Mouse (Mus musculus): Measurements from ENCODE around the gene Atg5. TPM values are rescaled to one million over a fixed set of nuclear protein-coding genes. Genes with fewer than 3 reads are reported as not detected.
"Not testable (repeated sequence)": the region's sequence is repeated elsewhere in the genome, so short reads cannot be mapped to it uniquely, and the experiment has no call there.

The Atg5 gene
- polyA plus RNA-seq, 1 experiment from 2014 or later: 26.5 TPM

DNA sequence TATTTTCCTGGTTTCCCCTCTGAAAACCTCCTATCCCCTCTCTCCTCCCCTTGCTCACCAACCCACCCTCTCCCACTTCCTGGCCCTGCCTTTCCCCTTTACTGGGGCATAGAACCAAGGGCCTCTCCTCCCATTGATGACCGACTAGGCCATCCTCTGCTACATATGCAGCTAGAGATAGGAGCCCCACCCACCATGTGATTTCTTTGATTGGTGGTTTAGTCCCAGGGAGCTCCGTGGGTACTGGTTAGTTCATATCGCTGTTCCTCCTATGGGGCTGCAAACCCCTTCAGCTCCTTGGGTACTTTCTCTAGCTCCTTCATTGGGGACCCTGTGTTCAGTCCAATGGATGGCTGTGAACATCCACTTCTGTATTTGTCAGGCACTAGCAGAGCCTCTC lies 64.5 kb downstream of the Atg5 start:
- H3K9me3 ChIP-seq (replicated peaks); H3K9ac ChIP-seq; H3K4me3 ChIP-seq (replicated peaks); H3K27me3 ChIP-seq; H3K36me3 ChIP-seq: not testable (repeated sequence)
- DNase-seq: peak; percentile 72
- ATAC-seq (ENCODE audit: low read depth): peak; percentile 89
- 12% methylated on average over 3 of the region's 3 CpGs for WGBS (ENCODE audit: insufficient replicate concordance)
- H3K27ac ChIP-seq: peak overlapping the region; percentile 75
- peak overlapping the region; percentile 41 for H3K4me2 ChIP-seq
- peaks cover 58% of the 10 kb centered on the region for H3K4me1 ChIP-seq (replicated peaks)

DNA sequence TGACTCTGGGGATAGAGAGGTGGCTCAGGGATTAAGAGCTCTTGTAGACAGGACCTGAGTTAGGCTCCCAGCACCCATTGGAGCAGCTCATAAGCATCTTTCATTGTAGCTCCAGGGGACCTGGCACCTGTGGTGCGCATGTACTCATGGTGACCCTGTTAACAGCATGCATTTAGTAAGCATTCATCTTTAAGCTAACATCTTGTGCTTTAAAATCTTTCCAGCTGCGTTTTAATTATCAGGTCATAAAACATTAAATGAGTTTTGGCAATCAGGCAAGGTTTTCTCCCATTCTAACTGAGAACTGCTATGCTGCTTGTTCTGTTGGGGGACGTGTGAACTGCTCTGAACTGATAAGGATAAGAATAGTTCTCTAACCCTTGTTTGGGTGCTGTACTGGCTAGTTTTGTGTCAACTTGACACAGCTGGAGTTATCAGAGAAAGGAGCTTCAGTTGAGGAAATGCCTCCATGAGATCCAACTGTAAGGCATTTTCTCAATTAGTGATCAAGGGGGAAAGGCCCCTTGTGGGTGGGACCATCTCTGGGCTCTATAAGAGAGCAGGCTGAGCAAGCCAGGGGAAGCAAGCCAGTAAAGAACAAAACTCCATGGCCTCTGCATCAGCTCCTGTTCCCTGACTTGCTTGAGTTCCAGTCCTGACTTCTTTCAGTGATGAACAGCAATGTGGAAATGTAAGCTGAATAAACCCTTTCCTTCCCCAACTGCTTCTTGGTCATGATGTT lies 68.7 kb downstream of the Atg5 start:
- Histone ChIP-seq H3K9ac (peak overlapping the region; percentile 33; the same call in 1 of the 2 replicates), H3K4me2 (peak overlapping the region; percentile 29; the same call in 1 of the 2 replicates), H3K27ac (peak overlapping the region; percentile 80), H3K4me1 (replicated peaks) (peaks cover 79% of the 10 kb centered on the region)
- H3K4me3 ChIP-seq (replicated peaks); H3K9me3 ChIP-seq (replicated peaks); H3K36me3 ChIP-seq; H3K27me3 ChIP-seq: not testable (repeated sequence)
- WGBS (ENCODE audit: insufficient replicate concordance): 34% methylated on average over 3 of the region's 3 CpGs
- DNase-seq (peak; percentile 45), ATAC-seq (ENCODE audit: low read depth) (peak; percentile 83)

DNA sequence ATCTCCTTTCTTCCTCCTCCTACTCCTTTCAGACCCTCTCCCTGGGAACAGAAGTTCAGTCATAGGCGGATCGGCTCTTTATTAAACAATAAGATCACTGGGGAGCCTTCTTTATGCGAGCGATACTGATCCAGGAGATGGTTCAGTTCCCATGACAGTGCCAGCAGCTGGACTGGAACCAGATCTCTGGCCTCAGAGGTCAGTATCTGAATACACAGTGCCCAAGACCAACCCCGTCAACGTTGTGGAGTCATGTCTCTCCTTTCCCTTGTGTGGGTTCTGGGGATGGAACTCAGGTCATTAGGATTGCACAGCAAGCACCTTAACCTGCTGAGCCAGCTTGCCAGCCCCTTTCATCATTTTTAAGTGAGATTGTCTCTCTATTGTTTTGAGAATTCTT lies 70.4 kb downstream of the Atg5 start:
- Histone ChIP-seq H3K4me1 (replicated peaks) (peaks cover 65% of the 10 kb centered on the region), H3K4me2 (no peak overlapping the region), H3K9me3 (replicated peaks) (no peaks in the 10 kb centered on the region), H3K27ac (0 out of 2 replicates have a peak overlapping the region, but pooled peaks have one; percentile 7), H3K4me3 (replicated peaks) (no peak overlapping the region), H3K27me3 (no peaks in the 10 kb centered on the region), H3K36me3 (peaks cover 4% of the 10 kb centered on the region; the same call in 1 of the 2 replicates), H3K9ac (no peak overlapping the region)
- 85% methylated on average over 6 of the region's 6 CpGs for WGBS (ENCODE audit: insufficient replicate concordance)
- ATAC-seq (ENCODE audit: low read depth) (no peak), DNase-seq (no peak)

DNA sequence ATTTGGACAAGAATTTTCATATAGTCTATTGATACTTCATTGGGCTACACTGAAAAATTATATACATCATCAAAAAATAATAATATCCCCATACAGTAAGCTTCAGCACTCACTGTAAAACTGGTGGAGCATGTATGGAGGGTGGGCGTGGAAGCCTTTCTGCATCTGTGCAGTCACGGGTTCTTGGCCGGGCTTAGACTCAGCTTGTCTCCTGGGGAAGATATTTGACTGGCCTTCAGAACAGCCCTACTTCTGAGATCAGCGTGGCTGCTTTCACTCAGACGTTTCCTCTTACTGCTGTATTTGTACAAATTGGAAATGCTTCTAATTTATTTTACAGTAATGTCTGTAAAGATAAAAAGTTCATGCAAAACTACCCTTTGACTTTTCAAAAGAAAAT lies 71.2 kb downstream of the Atg5 start:
- Histone ChIP-seq H3K4me2 (no peak overlapping the region), H3K9ac (no peak overlapping the region), H3K4me1 (replicated peaks) (peaks cover 58% of the 10 kb centered on the region), H3K36me3 (peaks cover 4% of the 10 kb centered on the region; the same call in 1 of the 2 replicates), H3K4me3 (replicated peaks) (no peak overlapping the region), H3K27ac (no peak overlapping the region), H3K27me3 (no peaks in the 10 kb centered on the region), H3K9me3 (replicated peaks) (no peaks in the 10 kb centered on the region)
- DNase-seq (no peak), ATAC-seq (ENCODE audit: low read depth) (no peak)
- WGBS (ENCODE audit: insufficient replicate concordance): 48% methylated on average over 5 of the region's 5 CpGs

DNA sequence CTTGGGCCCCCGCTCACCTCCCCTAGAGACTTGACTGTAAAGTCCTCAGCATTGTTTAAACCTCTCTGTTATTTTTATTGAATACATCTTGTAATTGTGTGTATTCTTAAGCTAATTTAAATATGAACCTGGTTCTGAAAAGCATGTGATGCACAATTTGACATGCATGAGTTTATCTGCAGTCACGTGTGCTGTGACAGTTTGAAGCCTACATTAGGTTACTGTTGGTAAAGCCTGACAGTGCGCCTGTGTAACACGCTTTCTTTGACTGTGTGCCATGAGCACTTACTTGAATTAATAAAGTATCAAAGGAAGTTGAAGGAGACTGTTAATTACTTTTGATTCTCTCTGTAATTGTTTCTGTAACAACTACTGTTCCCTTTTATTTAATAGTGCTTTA lies 72.8 kb downstream of the Atg5 start:
- Histone ChIP-seq H3K27me3 (no peaks in the 10 kb centered on the region), H3K36me3 (peaks cover 4% of the 10 kb centered on the region; the same call in 1 of the 2 replicates), H3K27ac (no peak overlapping the region), H3K4me2 (no peak overlapping the region), H3K9ac (no peak overlapping the region), H3K4me3 (replicated peaks) (no peak overlapping the region), H3K9me3 (replicated peaks) (no peaks in the 10 kb centered on the region), H3K4me1 (replicated peaks) (peaks cover 47% of the 10 kb centered on the region)
- ATAC-seq (ENCODE audit: low read depth): no peak
- 84% methylated on average over 4 of the region's 4 CpGs for WGBS (ENCODE audit: insufficient replicate concordance)
- no peak for DNase-seq

DNA sequence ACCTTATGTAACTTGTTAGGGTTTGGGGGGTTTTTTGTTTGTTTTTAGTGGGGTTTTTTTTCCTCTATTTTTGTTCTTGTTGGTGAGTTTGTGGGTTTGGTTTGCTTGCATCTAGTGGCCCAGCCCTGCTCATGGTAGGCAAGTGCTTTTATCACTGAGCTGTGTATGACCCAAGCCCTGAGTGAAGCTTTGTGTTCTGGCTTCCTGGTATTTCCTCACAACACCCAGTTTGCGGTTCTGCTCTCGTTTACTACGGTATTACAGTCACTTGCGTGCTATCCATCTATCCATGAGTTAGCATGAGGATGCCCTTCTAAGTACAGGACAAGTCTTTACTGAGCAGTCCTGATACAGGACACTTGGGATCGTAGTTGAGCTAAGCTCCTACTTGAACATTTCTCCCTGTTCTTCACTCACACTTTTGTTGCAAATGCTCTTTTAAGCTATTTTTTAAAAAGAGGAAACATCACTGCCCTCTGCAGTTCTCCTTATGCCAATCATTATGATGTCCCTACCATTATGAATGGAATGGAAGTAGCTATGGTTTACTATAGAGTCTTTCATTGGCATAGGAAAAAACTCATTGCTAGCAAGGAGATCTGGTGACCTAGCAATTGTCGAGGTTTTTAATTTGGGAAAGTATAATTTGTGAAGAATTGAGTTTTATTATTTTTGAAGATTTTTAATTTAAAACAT lies 73.8 kb downstream of the Atg5 start:
- 51% methylated on average over 6 of the region's 6 CpGs for WGBS (ENCODE audit: insufficient replicate concordance)
- Histone ChIP-seq H3K4me1 (replicated peaks) (peaks cover 37% of the 10 kb centered on the region), H3K9me3 (replicated peaks) (no peaks in the 10 kb centered on the region), H3K27me3 (no peaks in the 10 kb centered on the region), H3K4me3 (replicated peaks) (no peak overlapping the region), H3K9ac (no peak overlapping the region), H3K27ac (no peak overlapping the region), H3K36me3 (peaks cover 4% of the 10 kb centered on the region; the same call in 1 of the 2 replicates), H3K4me2 (no peak overlapping the region)
- no peak for DNase-seq
- ATAC-seq (ENCODE audit: low read depth): no peak

DNA sequence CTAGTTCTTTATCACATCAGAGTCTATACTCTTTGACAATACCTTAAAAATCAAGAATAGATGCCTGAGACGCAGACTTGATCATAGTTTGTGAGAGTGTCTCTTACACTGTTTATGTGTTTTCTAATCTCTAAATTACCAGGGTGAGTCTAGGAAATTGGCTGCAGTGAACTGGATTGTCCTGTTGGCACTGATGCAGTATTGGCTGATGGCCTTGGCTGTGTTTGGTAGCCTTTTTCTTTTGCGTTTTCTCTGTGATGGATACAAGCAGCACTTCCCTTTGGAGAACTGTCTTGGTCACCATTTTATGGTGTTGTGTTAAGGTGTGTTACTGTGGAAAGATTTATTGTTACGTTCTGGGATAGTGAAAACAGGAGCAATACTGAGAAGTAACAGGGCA lies 75.2 kb downstream of the Atg5 start:
- Histone ChIP-seq H3K27me3 (no peaks in the 10 kb centered on the region), H3K36me3 (peaks cover 4% of the 10 kb centered on the region; the same call in 1 of the 2 replicates), H3K4me3 (replicated peaks) (no peak overlapping the region), H3K4me1 (replicated peaks) (peaks cover 23% of the 10 kb centered on the region), H3K27ac (no peak overlapping the region), H3K4me2 (no peak overlapping the region), H3K9ac (no peak overlapping the region), H3K9me3 (replicated peaks) (no peaks in the 10 kb centered on the region)
- ATAC-seq (ENCODE audit: low read depth) (no peak), DNase-seq (no peak)
- 85% methylated on average over 3 of the region's 3 CpGs for WGBS (ENCODE audit: insufficient replicate concordance)

DNA sequence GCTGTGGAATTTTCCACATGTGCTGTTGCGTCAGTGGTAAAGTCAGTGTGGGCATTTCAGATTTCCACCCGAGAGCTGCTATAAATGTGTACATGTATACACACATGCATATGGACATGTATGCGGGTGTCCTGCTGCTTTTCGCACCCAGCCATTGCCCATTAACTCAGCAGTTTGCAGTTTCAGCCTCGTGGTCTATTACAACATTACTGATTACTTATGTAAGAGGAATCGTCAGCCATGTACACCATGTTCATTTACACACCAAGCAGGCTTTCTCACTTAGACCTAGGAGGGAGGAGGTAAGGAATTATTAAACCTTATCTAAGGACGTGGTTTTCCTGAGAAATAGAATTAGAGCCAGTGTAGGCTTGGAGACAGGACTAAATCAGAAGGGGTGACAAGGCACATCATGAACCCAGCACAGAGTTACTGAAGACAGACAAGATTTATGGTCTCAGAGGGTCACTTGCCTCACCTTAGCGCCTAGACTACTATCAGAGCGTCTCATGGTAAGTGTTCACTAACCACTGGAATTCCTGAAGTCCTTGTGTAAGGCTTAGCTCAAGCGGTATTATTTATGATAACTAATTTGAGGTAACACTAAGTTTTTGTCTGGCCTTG lies 79.5 kb downstream of the Atg5 start:
- Histone ChIP-seq H3K9me3 (replicated peaks) (no peaks in the 10 kb centered on the region), H3K27me3 (no peaks in the 10 kb centered on the region), H3K4me1 (replicated peaks) (0 out of 2 replicates have a peak, but pooled peaks cover 3% of the 10 kb centered on the region), H3K36me3 (peaks cover 4% of the 10 kb centered on the region; the same call in 1 of the 2 replicates), H3K4me3 (replicated peaks) (no peak overlapping the region), H3K9ac (no peak overlapping the region), H3K27ac (no peak overlapping the region), H3K4me2 (no peak overlapping the region)
- no peak for ATAC-seq (ENCODE audit: low read depth)
- WGBS (ENCODE audit: insufficient replicate concordance): 78% methylated on average over 10 of the region's 10 CpGs
- DNase-seq: no peak

DNA sequence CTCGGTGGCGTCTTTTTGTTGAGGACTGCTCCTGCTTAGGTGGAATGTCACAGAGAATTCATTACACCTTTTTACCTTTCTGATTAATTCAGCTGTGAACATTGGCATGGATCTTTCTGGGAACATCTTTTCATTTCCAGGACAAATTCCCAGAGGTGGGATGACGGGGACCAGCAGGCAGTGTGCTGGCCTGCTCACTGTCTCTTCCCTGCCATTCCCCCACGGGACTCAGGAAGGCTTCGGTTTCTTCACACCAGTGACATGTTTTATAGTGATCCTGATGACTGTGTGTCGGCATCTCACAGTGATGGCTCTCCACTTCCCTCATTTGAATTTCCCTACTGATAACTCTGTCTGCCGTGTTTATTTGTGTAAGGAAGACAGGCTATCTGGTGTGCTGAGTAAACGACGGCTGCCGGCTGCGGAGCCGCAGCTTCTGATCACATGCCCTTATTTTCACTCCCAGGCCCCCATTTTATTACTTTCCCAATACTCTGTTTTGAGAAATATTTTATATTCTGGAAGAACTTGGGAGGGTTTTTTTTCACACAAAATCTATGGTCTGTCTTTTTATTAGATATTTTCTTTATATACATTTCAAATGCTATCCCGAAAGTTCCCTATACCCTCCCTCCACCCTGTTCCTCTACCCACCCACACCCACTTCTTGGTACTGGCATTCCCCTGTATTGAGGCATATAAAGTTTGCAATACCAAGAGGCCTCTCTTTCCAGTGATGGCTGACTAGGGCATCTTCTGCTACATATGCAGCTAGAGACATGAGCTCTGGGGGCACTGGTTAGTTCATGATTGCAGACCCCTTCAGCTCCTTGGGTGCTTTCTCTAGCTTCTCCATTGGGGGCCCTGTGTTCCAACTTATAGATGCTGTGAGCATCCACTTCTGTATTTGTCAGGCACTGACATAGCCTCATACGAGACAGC lies 80.6 kb downstream of the Atg5 start:
- H3K4me2 ChIP-seq: no peak overlapping the region
- ATAC-seq (ENCODE audit: low read depth): no peak
- DNase-seq: no peak
- H3K9ac ChIP-seq: no peak overlapping the region
- no peaks in the 10 kb centered on the region for H3K9me3 ChIP-seq (replicated peaks)
- no peak overlapping the region for H3K4me3 ChIP-seq (replicated peaks)
- WGBS (ENCODE audit: insufficient replicate concordance): 72% methylated on average over 14 of the region's 14 CpGs
- H3K36me3 ChIP-seq: no peaks in the 10 kb centered on the region
- H3K4me1 ChIP-seq (replicated peaks): peaks cover 8% of the 10 kb centered on the region
- H3K27me3 ChIP-seq: no peaks in the 10 kb centered on the region
- H3K27ac ChIP-seq: no peak overlapping the region

DNA sequence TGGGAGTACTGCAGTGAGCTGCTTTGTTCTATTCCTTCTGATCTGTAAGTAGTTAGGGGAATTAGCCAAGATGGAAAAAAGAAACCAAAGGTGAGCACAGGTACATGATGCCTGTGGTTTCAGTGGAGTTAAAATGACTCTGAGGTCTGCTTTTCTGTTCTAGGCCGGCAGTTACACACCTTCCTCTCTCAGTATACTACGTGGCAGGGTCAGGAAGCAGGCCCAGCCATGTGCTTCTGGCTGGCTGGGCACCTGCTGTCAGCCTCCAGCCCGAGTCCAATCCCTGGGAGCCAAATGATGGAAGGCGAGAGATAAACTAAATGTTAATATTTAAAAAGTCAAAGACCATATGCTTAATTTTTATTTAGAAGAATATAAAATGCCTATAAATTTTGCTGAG lies 85.3 kb downstream of the Atg5 start:
- H3K4me1 ChIP-seq (replicated peaks): peaks cover 25% of the 10 kb centered on the region
- ATAC-seq (ENCODE audit: low read depth) (no peak), DNase-seq (no peak)
- no peak overlapping the region for H3K4me2 ChIP-seq
- H3K9me3 ChIP-seq (replicated peaks): no peaks in the 10 kb centered on the region
- H3K4me3 ChIP-seq (replicated peaks): no peak overlapping the region
- no peak overlapping the region for H3K27ac ChIP-seq
- H3K9ac ChIP-seq: no peak overlapping the region
- H3K27me3 ChIP-seq: no peaks in the 10 kb centered on the region
- WGBS (ENCODE audit: insufficient replicate concordance): 58% methylated on average over 4 of the region's 4 CpGs
- no peaks in the 10 kb centered on the region for H3K36me3 ChIP-seq

All from liver, embryonic 13.5 days (tissue).